Mouse (Mus musculus): ENCODE results near the gene Vstm4.

Gene Vstm4

GRCm38 (mm10) chr14:32856681-32857328 is at the start of gene Vstm4:
Gene Vstm4, plus strand, starts transcription at chr14:32856756.
- peak; percentile 60 for DNase-seq

DNA sequence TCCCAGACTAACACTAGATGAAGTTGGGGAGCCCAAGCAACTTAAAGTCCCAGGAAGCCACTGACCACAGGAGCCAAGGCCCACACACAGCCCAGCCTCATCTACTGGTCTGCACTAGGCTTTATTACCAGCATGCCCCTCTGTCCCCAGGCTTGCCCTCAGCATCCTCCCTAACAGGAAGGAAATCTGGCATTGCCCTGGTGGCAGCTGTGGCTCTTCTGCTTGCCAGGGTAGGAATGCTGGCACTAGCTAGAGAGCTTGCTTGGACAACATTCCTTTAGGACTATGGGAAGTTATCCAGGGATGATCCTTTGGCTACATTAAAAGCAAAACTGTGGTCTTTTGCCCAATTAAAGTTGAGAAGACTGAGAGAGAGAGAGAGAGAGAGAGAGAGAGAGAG is 46.4 kb upstream of the Vstm4 start:
- peak; percentile 57 to 58 for DNase-seq

GRCm38 (mm10) chr14:32812429-32812828 is 44.1 kb upstream of the Vstm4 start:
- no peak for DNase-seq

- peak in 1 of 2 experiments; percentile 24 for DNase-seq
Measured at GRCm38 (mm10) chr14:32814961-32815360, 41.6 kb upstream of the Vstm4 start.

DNA sequence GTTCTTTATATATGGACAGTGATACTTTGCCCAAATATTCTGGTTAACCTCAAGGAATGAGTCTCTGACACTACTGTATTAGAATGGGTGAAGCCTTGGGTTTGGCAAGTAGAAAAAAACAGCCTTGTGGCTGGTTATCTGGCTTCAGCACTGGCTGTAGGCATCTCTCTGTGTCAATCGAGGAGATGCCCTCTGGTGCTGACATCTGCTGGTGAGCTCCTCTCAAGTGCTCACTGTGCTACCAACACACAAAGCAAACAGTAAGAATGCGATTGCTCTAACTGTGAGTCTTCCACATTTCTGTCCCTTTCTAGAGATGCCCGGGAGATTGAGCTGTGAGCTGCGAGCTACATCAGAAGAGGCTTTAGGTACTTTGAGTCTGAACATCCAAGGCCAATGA is 40.0 kb upstream of the Vstm4 start:
- DNase-seq = peak in 1 of 2 experiments; percentile 17

GRCm38 (mm10) chr14:32817258-32817657 is 39.3 kb upstream of the Vstm4 start:
- peak in 1 of 2 experiments; percentile 19 for DNase-seq

GRCm38 (mm10) chr14:32819297-32819696 is 37.3 kb upstream of the Vstm4 start:
- DNase-seq = no peak

- no peak for DNase-seq
Measured at GRCm38 (mm10) chr14:32822812-32823211, 33.7 kb upstream of the Vstm4 start.

- no peak for DNase-seq
Measured at GRCm38 (mm10) chr14:32823861-32824260, 32.7 kb upstream of the Vstm4 start.

- no peak for DNase-seq
Measured at GRCm38 (mm10) chr14:32824267-32825150, 32.0 kb upstream of the Vstm4 start.

GRCm38 (mm10) chr14:32825426-32826032 is 31.0 kb upstream of the Vstm4 start:
- DNase-seq = no peak

GRCm38 (mm10) chr14:32827165-32827564 is 29.4 kb upstream of the Vstm4 start:
- DNase-seq = no peak

DNA sequence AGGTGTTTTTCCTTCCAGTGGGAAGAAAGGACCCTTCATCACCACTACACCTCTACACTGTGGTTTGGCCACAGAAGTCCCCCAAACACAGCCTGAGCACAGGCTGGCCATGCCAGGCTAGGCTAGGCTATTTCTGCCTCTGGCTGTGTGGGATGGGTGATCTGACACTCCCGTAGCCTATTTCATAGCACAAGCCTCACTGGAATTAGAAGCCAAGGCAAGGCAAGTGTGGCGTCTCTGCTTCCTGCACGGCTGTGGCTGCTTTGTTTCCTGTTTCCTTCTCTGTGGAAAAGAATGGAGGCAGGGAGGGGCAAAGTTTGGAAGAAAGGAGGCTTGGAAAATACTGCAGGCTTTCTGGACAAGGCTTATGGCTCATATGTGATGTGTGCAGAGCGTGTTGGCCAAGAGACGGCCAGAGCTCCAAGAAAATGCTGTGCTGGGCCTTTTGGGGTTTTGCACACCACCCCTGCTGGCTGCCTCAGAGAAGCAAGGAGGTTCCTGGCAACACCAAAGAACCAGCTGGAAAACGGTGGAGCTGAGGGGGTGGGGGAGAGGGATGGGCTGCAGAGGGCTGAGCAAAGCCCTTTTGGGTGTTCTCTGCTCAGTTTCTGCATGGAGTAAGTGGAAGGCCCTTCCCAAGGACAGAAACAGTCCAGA is 28.4 kb upstream of the Vstm4 start:
- peak in 1 of 2 experiments; percentile 19 for DNase-seq

DNA sequence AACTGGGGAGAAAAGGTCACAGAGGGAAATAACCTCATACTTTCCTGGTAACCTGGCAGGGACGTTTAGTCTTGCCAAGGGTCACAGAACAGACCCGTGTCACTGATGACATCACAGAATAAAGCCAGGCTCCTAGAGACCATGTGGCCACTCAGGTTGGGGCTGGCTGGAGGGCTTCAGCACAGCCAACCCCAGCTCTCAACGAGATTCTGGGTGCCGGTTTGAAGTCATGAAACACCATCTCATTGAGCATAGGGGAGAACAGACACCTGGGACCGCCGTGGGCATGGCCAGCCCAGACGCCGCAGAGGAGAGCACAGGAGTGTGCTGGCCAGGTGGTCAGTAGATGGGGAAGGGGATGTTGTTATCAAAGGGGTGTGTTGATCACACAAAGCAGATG is 22.7 kb upstream of the Vstm4 start, which contains the start of gene Fam170b:
TSS of gene Fam170b (plus strand) at position 116 of the 400 bp plus-strand sequence.
- DNase-seq = no peak

GRCm38 (mm10) chr14:32835181-32835580 is 21.4 kb upstream of the Vstm4 start:
- DNase-seq = no peak

GRCm38 (mm10) chr14:32835596-32835995 is 21.0 kb upstream of the Vstm4 start:
- peak; percentile 47 to 61 for DNase-seq

GRCm38 (mm10) chr14:32836191-32836590 is 20.4 kb upstream of the Vstm4 start:
- DNase-seq = no peak

DNA sequence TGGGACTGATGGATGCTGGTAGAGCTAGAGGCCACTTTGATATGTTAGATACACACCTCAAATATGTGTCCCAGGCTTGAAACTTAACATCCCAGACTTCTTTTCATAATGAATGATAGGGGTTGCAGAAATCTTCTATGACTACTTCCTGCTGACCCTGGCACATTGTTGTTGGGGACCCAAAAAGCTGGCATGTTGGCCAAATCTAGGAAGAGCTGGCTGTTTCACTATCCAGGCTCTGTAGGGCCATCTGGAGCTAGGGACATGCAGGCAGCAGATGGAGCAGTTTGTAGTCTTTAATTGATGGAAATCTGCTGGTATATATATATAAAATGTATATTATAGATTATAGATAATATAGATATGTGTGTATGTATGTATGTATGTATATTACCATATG is 14.5 kb upstream of the Vstm4 start:
- peak; percentile 29 to 50 for DNase-seq

DNA sequence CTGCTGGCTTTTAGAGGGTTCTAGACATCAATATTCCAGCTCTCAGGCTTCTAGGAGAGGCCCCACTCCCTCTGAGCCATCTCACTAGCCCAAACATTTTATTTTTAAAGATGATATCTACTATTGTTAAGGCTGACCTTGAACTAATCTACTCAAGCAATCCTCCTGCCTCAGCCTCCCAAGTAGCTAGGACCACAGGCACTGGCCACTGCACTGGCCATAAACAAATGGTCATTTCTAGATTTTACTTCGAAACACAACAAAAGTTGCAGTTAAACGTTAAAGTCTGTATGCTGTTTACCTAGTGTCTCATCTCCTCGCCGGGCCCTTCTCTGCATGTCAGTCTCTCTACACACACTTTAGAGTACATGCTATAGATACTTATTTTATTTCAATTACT is 2.5 kb upstream of the Vstm4 start:
- no peak for DNase-seq

DNA sequence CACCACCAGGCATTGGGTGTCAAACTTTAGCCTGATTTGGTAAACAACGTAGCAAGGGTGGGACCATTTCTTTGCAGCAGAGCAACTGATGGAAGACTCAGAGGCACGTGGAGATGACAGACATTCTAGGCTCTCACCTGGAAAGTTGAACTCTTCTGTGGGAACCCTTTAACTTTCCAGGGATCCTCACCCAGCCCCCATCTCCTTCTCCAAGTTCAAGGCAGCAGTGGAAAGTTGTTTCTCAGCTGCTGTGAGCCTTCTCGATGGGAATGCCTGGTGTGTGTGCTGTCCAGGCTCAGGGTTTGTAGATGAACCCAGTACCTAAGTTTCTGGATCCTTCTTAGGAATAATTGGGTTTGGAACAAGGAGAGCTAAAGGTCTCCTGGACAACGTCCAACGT is 310 bp upstream of the Vstm4 start:
- DNase-seq = no peak

GRCm38 (mm10) chr14:32858361-32858760 is 1.8 kb downstream of the Vstm4 start:
- DNase-seq = no peak

DNA sequence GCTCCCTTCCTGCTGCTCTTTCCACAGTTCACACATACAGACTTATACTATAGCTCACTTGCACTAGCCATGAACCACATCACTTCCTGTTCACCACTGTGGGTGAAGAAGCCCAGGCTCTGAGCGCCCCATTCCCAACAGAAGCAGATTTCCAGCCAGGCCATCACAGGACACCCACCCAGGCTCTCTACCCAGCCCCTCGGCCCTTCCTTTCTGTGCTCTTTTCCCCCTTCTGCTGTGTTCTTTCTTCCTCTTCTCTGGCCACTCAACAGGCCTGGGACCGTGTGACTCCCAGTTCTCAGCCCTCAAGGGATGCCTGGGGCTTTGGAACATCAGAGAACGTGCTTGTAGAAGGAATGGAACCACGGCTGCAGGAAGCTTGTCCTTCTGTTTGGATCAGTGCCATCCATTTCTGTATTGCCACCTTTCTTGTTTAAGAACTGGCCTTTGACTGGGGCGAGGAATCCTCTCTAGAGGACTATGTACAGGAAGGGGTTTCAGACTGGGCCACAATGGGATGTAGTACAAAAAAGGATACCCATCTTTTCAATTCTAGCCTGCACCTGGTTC is 2.5 kb downstream of the Vstm4 start:
- DNase-seq = no peak

All from cerebellum, postnatal 14 days (tissue).